Mouse (Mus musculus): ENCODE results near the gene Rimbp3. TPM values are rescaled to one million over a fixed set of nuclear protein-coding genes. Genes with fewer than 3 reads are reported as not detected.

The Rimbp3 gene
- polyA plus RNA-seq, 1 experiment from 2014 or later, result 2.3 TPM

DNA sequence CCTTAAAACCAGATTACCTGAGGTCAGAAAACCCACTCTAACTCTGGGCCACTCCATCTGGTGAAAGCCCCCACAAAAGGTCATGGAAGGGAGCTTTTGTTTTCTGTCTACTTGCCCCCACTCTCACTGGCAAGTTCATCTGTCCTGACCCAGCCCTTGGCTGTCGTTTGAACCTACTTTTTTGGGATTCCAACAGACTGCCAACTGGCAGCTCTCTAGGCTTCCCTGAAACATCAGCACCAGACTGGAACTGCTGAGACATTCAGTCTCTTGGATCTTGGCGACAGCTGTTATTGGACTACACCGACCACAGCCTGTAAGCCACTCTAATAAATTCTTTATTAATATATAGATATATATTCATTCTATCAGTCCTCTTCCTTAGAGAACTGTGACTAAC lies 25.4 kb upstream of the Rimbp3 start:
- no peaks in the 10 kb centered on the region for H3K36me3 ChIP-seq (ENCODE audit: control insufficient read depth, insufficient read depth, low read length)
- no peaks in the 10 kb centered on the region for H3K27me3 ChIP-seq (ENCODE audit: control insufficient read depth, insufficient read depth, low read depth, low read length)
- H3K9ac ChIP-seq (ENCODE audit: low read depth, low read length), result no peak overlapping the region
- H3K4me1 ChIP-seq (ENCODE audit: control insufficient read depth, insufficient read depth, low read length), result no peaks in the 10 kb centered on the region
- H3K27ac ChIP-seq (ENCODE audit: low read length), result no peak overlapping the region
- H3K4me3 ChIP-seq (ENCODE audit: low read depth, low read length), result no peak overlapping the region
- no peak for ATAC-seq
- H3K4me2 ChIP-seq (ENCODE audit: low read length), result no peak overlapping the region
- H3K9me3 ChIP-seq (replicated peaks; ENCODE audit: control insufficient read depth, low read length, poor library complexity, severe bottlenecking), result no peaks in the 10 kb centered on the region
- WGBS, result 86% methylated on average over 3 of the region's 3 CpGs

DNA sequence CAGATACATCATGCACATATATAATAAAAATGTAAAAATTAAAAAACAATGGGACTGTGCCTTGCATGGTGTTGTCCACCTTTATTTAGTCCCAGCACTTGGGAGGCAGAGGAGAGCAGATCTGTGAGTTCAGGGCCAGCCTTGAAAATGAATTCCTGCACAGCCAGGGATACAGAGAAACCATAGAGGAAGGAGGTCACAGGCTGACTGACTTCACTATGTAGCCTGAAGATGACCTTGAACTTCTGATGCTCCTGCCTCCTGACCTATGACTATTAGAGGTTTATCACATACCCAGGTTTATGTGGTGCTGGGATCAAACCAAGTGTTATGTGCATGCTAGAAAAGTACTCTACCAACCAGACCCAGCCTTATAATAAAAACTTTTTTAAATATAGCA lies 22.9 kb upstream of the Rimbp3 start:
- no peak overlapping the region for H3K27ac ChIP-seq (ENCODE audit: low read length)
- H3K4me3 ChIP-seq (ENCODE audit: low read depth, low read length), result no peak overlapping the region
- H3K36me3 ChIP-seq (ENCODE audit: control insufficient read depth, insufficient read depth, low read length), result no peaks in the 10 kb centered on the region
- H3K27me3 ChIP-seq (ENCODE audit: control insufficient read depth, insufficient read depth, low read depth, low read length), result no peaks in the 10 kb centered on the region
- no peak for ATAC-seq
- no peak overlapping the region for H3K9ac ChIP-seq (ENCODE audit: low read depth, low read length)
- no peak overlapping the region for H3K4me2 ChIP-seq (ENCODE audit: low read length)
- H3K4me1 ChIP-seq (ENCODE audit: control insufficient read depth, insufficient read depth, low read length), result no peaks in the 10 kb centered on the region
- no peaks in the 10 kb centered on the region for H3K9me3 ChIP-seq (replicated peaks; ENCODE audit: control insufficient read depth, low read length, poor library complexity, severe bottlenecking)

DNA sequence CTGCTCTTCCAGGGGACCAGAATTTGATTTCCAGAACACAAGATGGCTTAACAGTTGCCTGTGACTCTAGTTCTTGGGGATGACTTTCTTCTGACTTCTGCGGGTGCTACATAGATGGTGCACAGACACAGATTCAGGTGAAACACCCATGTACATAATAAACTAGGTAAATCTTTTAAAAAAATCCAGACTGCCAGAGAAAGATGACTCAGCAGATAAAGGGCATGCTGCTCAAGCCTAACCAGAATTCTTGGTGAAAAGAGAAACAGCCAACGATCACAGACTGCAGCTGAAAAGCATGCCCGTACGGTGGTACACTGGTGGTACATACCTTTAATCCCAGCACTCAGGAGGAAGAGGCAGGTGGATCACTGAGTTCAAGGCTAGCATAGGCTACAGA lies 14.6 kb upstream of the Rimbp3 start:
- ATAC-seq, result no peak
- Histone ChIP-seq H3K4me1 (ENCODE audit: control insufficient read depth, insufficient read depth, low read length) (peaks cover 4% of the 10 kb centered on the region; the same call in 1 of the 2 replicates), H3K36me3 (ENCODE audit: control insufficient read depth, insufficient read depth, low read length) (no peaks in the 10 kb centered on the region), H3K4me2 (ENCODE audit: low read length) (no peak overlapping the region), H3K9ac (ENCODE audit: low read depth, low read length) (no peak overlapping the region), H3K27me3 (ENCODE audit: control insufficient read depth, insufficient read depth, low read depth, low read length) (no peaks in the 10 kb centered on the region), H3K27ac (ENCODE audit: low read length) (no peak overlapping the region), H3K4me3 (ENCODE audit: low read depth, low read length) (no peak overlapping the region), H3K9me3 (replicated peaks; ENCODE audit: control insufficient read depth, low read length, poor library complexity, severe bottlenecking) (no peaks in the 10 kb centered on the region)
- WGBS, result 97% methylated on average over 4 of the region's 4 CpGs

DNA sequence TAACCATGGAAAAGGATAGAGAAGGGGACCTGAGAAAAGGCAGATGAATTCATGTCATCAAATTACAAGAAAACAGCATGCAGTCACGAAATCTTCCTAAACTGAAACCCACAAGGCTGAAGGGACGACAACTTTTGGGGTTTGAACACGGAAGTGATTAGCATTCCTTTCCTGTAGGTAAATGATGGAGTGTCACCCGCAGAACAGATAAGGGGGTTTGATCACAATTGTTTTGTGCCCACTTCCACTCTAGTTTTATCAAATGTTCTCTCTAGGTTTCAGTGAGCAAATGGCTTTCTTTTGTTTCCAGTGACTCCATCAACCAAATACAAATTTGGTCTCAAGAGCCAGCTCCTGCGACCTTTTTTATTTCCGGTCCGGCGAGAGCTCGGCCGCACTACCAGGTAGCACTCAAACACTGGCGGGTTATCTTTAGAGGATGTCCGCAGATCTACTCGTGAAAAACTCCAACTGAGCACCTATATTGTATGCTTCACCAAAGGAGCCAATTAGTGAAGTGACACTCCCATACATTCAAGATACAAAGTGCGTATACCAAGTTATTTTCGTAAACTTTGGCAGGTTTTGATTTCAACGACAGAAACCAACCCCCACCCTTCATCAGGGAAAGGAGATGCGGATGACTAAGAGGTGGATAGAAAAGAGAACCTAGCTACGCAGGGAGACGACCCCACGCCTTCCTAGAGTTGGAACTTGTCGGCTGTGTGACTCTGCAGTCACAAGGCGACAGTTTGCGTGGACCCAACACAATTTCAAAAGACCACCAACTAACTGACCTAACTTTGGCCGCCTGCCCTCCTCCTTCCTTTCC lies 8.1 kb upstream of the Rimbp3 start:
- Histone ChIP-seq H3K4me3 (ENCODE audit: low read depth, low read length) (peak overlapping the region; percentile 70), H3K27me3 (ENCODE audit: control insufficient read depth, insufficient read depth, low read depth, low read length) (no peaks in the 10 kb centered on the region), H3K9me3 (replicated peaks; ENCODE audit: control insufficient read depth, low read length, poor library complexity, severe bottlenecking) (no peaks in the 10 kb centered on the region), H3K36me3 (ENCODE audit: control insufficient read depth, insufficient read depth, low read length) (no peaks in the 10 kb centered on the region), H3K4me1 (ENCODE audit: control insufficient read depth, insufficient read depth, low read length) (peaks cover 19% of the 10 kb centered on the region), H3K4me2 (ENCODE audit: low read length) (peak overlapping the region; percentile 76), H3K27ac (ENCODE audit: low read length) (peak overlapping the region; percentile 79), H3K9ac (ENCODE audit: low read depth, low read length) (peak overlapping the region; percentile 98)
- WGBS, result 10% methylated on average over 24 of the region's 24 CpGs
- peak; percentile 13 for ATAC-seq

DNA sequence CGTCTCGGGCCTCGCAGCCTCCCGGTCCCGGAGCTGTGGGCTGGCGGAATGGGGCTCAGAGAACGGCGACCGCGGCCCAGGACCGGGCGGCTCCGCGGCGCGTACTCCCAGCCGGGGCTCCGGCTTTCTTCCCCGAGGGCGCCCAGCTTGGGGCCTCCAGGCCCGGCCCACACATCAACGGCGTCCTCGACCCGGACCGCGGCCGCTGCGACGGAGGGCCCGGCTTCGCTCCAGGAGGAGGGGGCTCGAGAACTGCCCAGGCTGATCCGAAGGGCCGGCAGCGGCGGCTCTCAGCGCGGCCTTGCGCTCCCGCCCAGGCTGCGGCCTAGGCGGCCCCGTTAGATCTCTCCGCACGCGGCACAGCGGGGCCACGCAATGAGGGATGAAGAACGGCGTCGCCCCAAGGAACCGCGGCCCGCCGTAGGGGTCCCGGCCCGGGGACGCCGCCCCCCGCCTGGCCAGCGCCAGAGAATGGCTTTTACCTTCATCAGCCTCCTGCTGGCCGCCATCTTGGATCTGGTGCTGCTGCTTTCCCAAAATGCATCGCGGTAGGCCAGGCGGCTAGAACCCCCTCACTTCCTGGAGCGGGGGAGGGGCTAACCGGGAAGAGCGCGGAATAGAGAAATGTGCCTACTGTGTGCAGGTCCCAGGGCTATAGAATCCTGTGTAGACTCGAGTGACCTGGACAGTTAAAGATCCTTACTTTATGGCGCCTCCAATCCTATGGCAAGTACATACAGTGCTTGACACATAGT lies 7.3 kb upstream of the Rimbp3 start:
- H3K9ac ChIP-seq (ENCODE audit: low read depth, low read length), result peak overlapping the region; percentile 98
- H3K27ac ChIP-seq (ENCODE audit: low read length), result peak overlapping the region; percentile 79
- no peaks in the 10 kb centered on the region for H3K9me3 ChIP-seq (replicated peaks; ENCODE audit: control insufficient read depth, low read length, poor library complexity, severe bottlenecking)
- ATAC-seq, result peak; percentile 91
- no peaks in the 10 kb centered on the region for H3K36me3 ChIP-seq (ENCODE audit: control insufficient read depth, insufficient read depth, low read length)
- peak overlapping the region; percentile 76 for H3K4me2 ChIP-seq (ENCODE audit: low read length)
- H3K27me3 ChIP-seq (ENCODE audit: control insufficient read depth, insufficient read depth, low read depth, low read length), result no peaks in the 10 kb centered on the region
- H3K4me1 ChIP-seq (ENCODE audit: control insufficient read depth, insufficient read depth, low read length), result peaks cover 17% of the 10 kb centered on the region
- H3K4me3 ChIP-seq (ENCODE audit: low read depth, low read length), result peak overlapping the region; percentile 70
- under 1% methylated on average over 63 of the region's 72 CpGs for WGBS

DNA sequence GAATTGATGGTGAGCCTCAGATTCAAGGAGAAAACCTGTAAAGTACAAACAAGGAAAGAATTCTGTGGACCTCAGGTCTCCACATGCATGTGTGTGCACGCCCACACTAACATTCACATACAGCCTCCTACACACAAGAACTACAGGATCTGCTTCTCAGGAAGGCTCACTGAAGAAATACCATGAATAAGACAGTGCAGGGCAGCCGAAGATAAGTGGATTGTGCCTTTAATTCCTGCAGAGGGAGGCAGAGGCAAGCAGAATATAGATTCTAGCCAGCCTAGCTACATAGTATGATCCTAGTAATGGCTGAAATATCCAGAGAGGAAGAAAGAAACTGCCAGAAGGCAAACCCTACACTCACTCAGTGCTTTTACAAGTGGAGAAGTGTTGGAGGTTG lies 6.4 kb upstream of the Rimbp3 start:
- WGBS, result 59% methylated on average over 2 of the region's 2 CpGs
- no peak overlapping the region for H3K27ac ChIP-seq (ENCODE audit: low read length)

DNA sequence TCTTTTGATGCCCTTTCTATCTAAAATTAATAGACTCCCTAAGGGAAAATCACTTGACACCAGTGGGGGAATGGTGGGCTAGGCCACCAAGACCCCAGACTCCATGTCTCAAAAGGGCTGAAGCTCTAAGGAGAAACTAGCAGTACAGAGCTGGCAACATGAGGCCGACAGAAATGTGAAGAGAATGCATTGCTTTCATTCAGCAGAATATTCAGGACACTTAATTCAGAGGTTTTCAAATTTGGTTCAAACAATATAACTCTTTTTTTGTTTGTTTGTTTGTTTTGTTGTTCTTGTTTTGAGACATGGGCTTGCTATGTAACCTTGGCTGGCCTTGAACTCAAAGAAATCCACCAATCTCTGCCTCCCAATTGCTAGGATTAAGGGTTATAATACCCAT lies 5.9 kb upstream of the Rimbp3 start, which contains the start of gene Ube2l3:
TSS of gene Ube2l3 (minus strand) at position 101 of the 400 bp plus-strand sequence.
- peak within 1 kb of the TSS; percentile 70 for H3K4me3 ChIP-seq (ENCODE audit: low read depth, low read length)
- H3K4me2 ChIP-seq (ENCODE audit: low read length), result peak within 1 kb of the TSS; percentile 76
- peaks cover 15% of the 10 kb centered on the region for H3K4me1 ChIP-seq (ENCODE audit: control insufficient read depth, insufficient read depth, low read length)
- no peaks in the 10 kb centered on the region for H3K9me3 ChIP-seq (replicated peaks; ENCODE audit: control insufficient read depth, low read length, poor library complexity, severe bottlenecking)
- 84% methylated on average over 1 of the region's 1 CpGs for WGBS
- peak within 1 kb of the TSS; percentile 98 for H3K9ac ChIP-seq (ENCODE audit: low read depth, low read length)
- no peaks in the 10 kb centered on the region for H3K27me3 ChIP-seq (ENCODE audit: control insufficient read depth, insufficient read depth, low read depth, low read length)
- no peaks in the 10 kb centered on the region for H3K36me3 ChIP-seq (ENCODE audit: control insufficient read depth, insufficient read depth, low read length)
- H3K27ac ChIP-seq (ENCODE audit: low read length), result peak within 1 kb of the TSS; percentile 79
- ATAC-seq, result no peak

More for the DNA sequence above, 6.4 kb upstream of the Rimbp3 start:
- Histone ChIP-seq H3K4me3 (ENCODE audit: low read depth, low read length) (no peak overlapping the region), H3K9ac (ENCODE audit: low read depth, low read length) (no peak overlapping the region), H3K4me1 (ENCODE audit: control insufficient read depth, insufficient read depth, low read length) (peaks cover 15% of the 10 kb centered on the region), H3K27me3 (ENCODE audit: control insufficient read depth, insufficient read depth, low read depth, low read length) (no peaks in the 10 kb centered on the region), H3K4me2 (ENCODE audit: low read length) (no peak overlapping the region), H3K9me3 (replicated peaks; ENCODE audit: control insufficient read depth, low read length, poor library complexity, severe bottlenecking) (no peaks in the 10 kb centered on the region), H3K36me3 (ENCODE audit: control insufficient read depth, insufficient read depth, low read length) (no peaks in the 10 kb centered on the region)
- ATAC-seq, result peak; percentile 52

DNA sequence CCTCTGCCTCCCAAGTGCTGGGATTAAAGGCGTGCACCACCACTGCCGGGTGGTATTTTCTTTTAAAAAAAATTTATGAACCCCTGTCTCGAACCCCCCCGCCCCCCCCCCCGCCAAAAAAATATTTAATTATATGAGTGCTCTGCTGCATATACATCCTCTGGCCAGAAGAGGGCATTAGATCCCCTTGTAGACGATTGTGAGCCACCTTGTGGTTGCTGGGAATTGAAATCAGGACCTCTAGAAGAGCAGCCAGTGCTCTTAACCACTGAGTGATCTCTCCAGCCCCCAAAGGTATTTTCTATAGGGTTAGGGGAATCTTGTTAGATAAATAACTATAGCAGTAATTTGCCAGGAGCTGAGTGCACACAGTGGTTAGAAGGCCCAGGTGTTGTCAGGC lies 3.4 kb upstream of the Rimbp3 start:
- Histone ChIP-seq H3K9me3 (replicated peaks; ENCODE audit: control insufficient read depth, low read length, poor library complexity, severe bottlenecking) (no peaks in the 10 kb centered on the region), H3K4me1 (ENCODE audit: control insufficient read depth, insufficient read depth, low read length) (peaks cover 10% of the 10 kb centered on the region), H3K27me3 (ENCODE audit: control insufficient read depth, insufficient read depth, low read depth, low read length) (no peaks in the 10 kb centered on the region), H3K27ac (ENCODE audit: low read length) (no peak overlapping the region), H3K36me3 (ENCODE audit: control insufficient read depth, insufficient read depth, low read length) (no peaks in the 10 kb centered on the region), H3K4me3 (ENCODE audit: low read depth, low read length) (no peak overlapping the region), H3K9ac (ENCODE audit: low read depth, low read length) (no peak overlapping the region), H3K4me2 (ENCODE audit: low read length) (no peak overlapping the region)
- ATAC-seq, result no peak
- 2% methylated on average over 6 of the region's 6 CpGs for WGBS

DNA sequence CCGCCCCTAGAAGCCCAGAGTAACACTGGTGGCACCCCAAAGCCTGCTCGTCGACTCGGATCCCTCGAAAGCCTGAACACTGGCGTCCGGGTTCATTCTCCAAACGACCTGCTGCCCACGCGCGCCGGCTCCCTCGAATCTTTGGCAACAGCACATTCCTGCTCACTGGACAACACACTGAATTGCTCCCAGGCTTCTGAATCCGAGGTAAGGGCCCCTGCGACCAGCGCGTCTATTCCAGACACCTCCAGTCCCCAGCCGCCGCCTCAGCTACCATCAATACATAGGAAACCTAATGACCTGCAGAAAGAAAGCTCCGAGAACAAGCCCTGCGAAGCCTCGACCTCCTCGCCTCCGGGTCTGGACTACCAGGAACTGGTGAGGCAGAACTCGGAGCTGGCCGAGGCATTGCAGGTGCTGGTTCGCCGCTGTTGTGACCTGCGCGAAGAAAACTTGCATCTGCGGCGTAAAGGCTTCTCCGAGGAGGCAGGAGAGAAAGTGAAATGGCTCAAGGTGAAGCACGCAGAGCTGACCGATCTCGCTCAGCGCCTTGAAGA lies 1.1 kb downstream of the Rimbp3 start:
- Histone ChIP-seq H3K9me3 (replicated peaks; ENCODE audit: control insufficient read depth, low read length, poor library complexity, severe bottlenecking) (no peaks in the 10 kb centered on the region), H3K4me2 (ENCODE audit: low read length) (peak overlapping the region; percentile 90), H3K36me3 (ENCODE audit: control insufficient read depth, insufficient read depth, low read length) (no peaks in the 10 kb centered on the region), H3K4me1 (ENCODE audit: control insufficient read depth, insufficient read depth, low read length) (peaks cover 13% of the 10 kb centered on the region), H3K27ac (ENCODE audit: low read length) (peak overlapping the region; percentile 87), H3K9ac (ENCODE audit: low read depth, low read length) (peak overlapping the region; percentile 67), H3K27me3 (ENCODE audit: control insufficient read depth, insufficient read depth, low read depth, low read length) (no peaks in the 10 kb centered on the region), H3K4me3 (ENCODE audit: low read depth, low read length) (peak overlapping the region; percentile 75)
- ATAC-seq, result peak; percentile 11
- WGBS, result 1% methylated on average over 37 of the region's 37 CpGs
